Mouse (Mus musculus): ENCODE data around the gene Hlcs.
A peak's percentile ranks its signal among the peaks of the same experiment; 100 is the strongest.

Hlcs gene

GRCm38 (mm10) chr16:94168655-94169545 is 144.5 kb downstream of the Hlcs start:
- peaks cover 65% of the 10 kb centered on the region for H3K4me1 ChIP-seq (replicated peaks; ENCODE audit: low read depth, low read length)
- no peaks in the 10 kb centered on the region for H3K9me3 ChIP-seq (ENCODE audit: low read length)
- peak overlapping the region; percentile 54 for H3K4me3 ChIP-seq (replicated peaks; ENCODE audit: low read length)
- H3K36me3 ChIP-seq (ENCODE audit: insufficient read depth, low read length) = no peaks in the 10 kb centered on the region
- TF ChIP-seq CTCF (conservative IDR thresholded peaks at IDR 0.05; ENCODE audit: low read length) (peak; percentile 24), NANOG (IDR thresholded peaks at IDR 0.05; ENCODE audit: borderline replicate concordance, low read length) (no peak)
- no peaks in the 10 kb centered on the region for H3K27me3 ChIP-seq (ENCODE audit: insufficient read depth, low read length)

- TF ChIP-seq POU5F1 (IDR thresholded peaks at IDR 0.05; ENCODE audit: borderline replicate concordance, low read length) (no peak), CTCF (conservative IDR thresholded peaks at IDR 0.05; ENCODE audit: low read length) (no peak), NANOG (IDR thresholded peaks at IDR 0.05; ENCODE audit: borderline replicate concordance, low read length) (no peak)
- Histone ChIP-seq H3K27me3 (ENCODE audit: insufficient read depth, low read length) (no peaks in the 10 kb centered on the region), H3K4me3 (replicated peaks; ENCODE audit: low read length) (no peak overlapping the region), H3K36me3 (ENCODE audit: insufficient read depth, low read length) (no peaks in the 10 kb centered on the region), H3K4me1 (replicated peaks; ENCODE audit: low read depth, low read length) (peaks cover 55% of the 10 kb centered on the region), H3K9me3 (ENCODE audit: low read length) (no peaks in the 10 kb centered on the region)
Observed at GRCm38 (mm10) chr16:94164978-94165377, 148.4 kb downstream of the Hlcs start.

GRCm38 (mm10) chr16:94164236-94164635 is 149.1 kb downstream of the Hlcs start:
- TF ChIP-seq CTCF (conservative IDR thresholded peaks at IDR 0.05; ENCODE audit: low read length) (no peak), POU5F1 (IDR thresholded peaks at IDR 0.05; ENCODE audit: borderline replicate concordance, low read length) (no peak), NANOG (IDR thresholded peaks at IDR 0.05; ENCODE audit: borderline replicate concordance, low read length) (no peak)
- Histone ChIP-seq H3K36me3 (ENCODE audit: insufficient read depth, low read length) (no peaks in the 10 kb centered on the region), H3K27me3 (ENCODE audit: insufficient read depth, low read length) (no peaks in the 10 kb centered on the region), H3K4me1 (replicated peaks; ENCODE audit: low read depth, low read length) (peaks cover 49% of the 10 kb centered on the region), H3K9me3 (ENCODE audit: low read length) (no peaks in the 10 kb centered on the region), H3K4me3 (replicated peaks; ENCODE audit: low read length) (no peak overlapping the region)

GRCm38 (mm10) chr16:94163051-94163450 is 150.3 kb downstream of the Hlcs start:
- no peak for TF ChIP-seq POU5F1 (IDR thresholded peaks at IDR 0.05; ENCODE audit: borderline replicate concordance, low read length)
- TF ChIP-seq CTCF (conservative IDR thresholded peaks at IDR 0.05; ENCODE audit: low read length) = no peak
- no peak for TF ChIP-seq NANOG (IDR thresholded peaks at IDR 0.05; ENCODE audit: borderline replicate concordance, low read length)
- Histone ChIP-seq H3K9me3 (ENCODE audit: low read length) (no peaks in the 10 kb centered on the region), H3K36me3 (ENCODE audit: insufficient read depth, low read length) (no peaks in the 10 kb centered on the region), H3K4me3 (replicated peaks; ENCODE audit: low read length) (no peak overlapping the region), H3K27me3 (ENCODE audit: insufficient read depth, low read length) (no peaks in the 10 kb centered on the region), H3K4me1 (replicated peaks; ENCODE audit: low read depth, low read length) (peaks cover 38% of the 10 kb centered on the region)

- Histone ChIP-seq H3K4me3 (replicated peaks; ENCODE audit: low read length) (no peak overlapping the region), H3K9me3 (ENCODE audit: low read length) (no peaks in the 10 kb centered on the region), H3K27me3 (ENCODE audit: insufficient read depth, low read length) (no peaks in the 10 kb centered on the region), H3K36me3 (ENCODE audit: insufficient read depth, low read length) (no peaks in the 10 kb centered on the region), H3K4me1 (replicated peaks; ENCODE audit: low read depth, low read length) (peaks cover 33% of the 10 kb centered on the region)
- TF ChIP-seq NANOG (IDR thresholded peaks at IDR 0.05; ENCODE audit: borderline replicate concordance, low read length) (no peak), POU5F1 (IDR thresholded peaks at IDR 0.05; ENCODE audit: borderline replicate concordance, low read length) (no peak), CTCF (conservative IDR thresholded peaks at IDR 0.05; ENCODE audit: low read length) (no peak)
Observed at GRCm38 (mm10) chr16:94162000-94162399, 151.4 kb downstream of the Hlcs start.

- H3K9me3 ChIP-seq (ENCODE audit: low read length) = no peaks in the 10 kb centered on the region
- no peaks in the 10 kb centered on the region for H3K36me3 ChIP-seq (ENCODE audit: insufficient read depth, low read length)
- TF ChIP-seq NANOG (IDR thresholded peaks at IDR 0.05; ENCODE audit: borderline replicate concordance, low read length) (no peak), CTCF (conservative IDR thresholded peaks at IDR 0.05; ENCODE audit: low read length) (no peak), POU5F1 (IDR thresholded peaks at IDR 0.05; ENCODE audit: borderline replicate concordance, low read length) (no peak)
- no peak overlapping the region for H3K4me3 ChIP-seq (replicated peaks; ENCODE audit: low read length)
- H3K4me1 ChIP-seq (replicated peaks; ENCODE audit: low read depth, low read length) = peaks cover 36% of the 10 kb centered on the region
- H3K27me3 ChIP-seq (ENCODE audit: insufficient read depth, low read length) = no peaks in the 10 kb centered on the region
Observed at GRCm38 (mm10) chr16:94157819-94158218, 155.6 kb downstream of the Hlcs start.

- Histone ChIP-seq H3K36me3 (ENCODE audit: insufficient read depth, low read length) (no peaks in the 10 kb centered on the region), H3K4me3 (replicated peaks; ENCODE audit: low read length) (no peak overlapping the region), H3K27me3 (ENCODE audit: insufficient read depth, low read length) (no peaks in the 10 kb centered on the region), H3K9me3 (ENCODE audit: low read length) (no peaks in the 10 kb centered on the region), H3K4me1 (replicated peaks; ENCODE audit: low read depth, low read length) (peaks cover 42% of the 10 kb centered on the region)
- TF ChIP-seq NANOG (IDR thresholded peaks at IDR 0.05; ENCODE audit: borderline replicate concordance, low read length) (no peak), CTCF (conservative IDR thresholded peaks at IDR 0.05; ENCODE audit: low read length) (no peak), POU5F1 (IDR thresholded peaks at IDR 0.05; ENCODE audit: borderline replicate concordance, low read length) (no peak)
Observed at GRCm38 (mm10) chr16:94155041-94155653, 158.2 kb downstream of the Hlcs start.

- Histone ChIP-seq H3K4me3 (replicated peaks; ENCODE audit: low read length) (no peak overlapping the region), H3K36me3 (ENCODE audit: insufficient read depth, low read length) (no peaks in the 10 kb centered on the region), H3K27me3 (ENCODE audit: insufficient read depth, low read length) (peaks cover 14% of the 10 kb centered on the region), H3K4me1 (replicated peaks; ENCODE audit: low read depth, low read length) (peaks cover 53% of the 10 kb centered on the region), H3K9me3 (ENCODE audit: low read length) (no peaks in the 10 kb centered on the region)
- no peak for TF ChIP-seq CTCF (conservative IDR thresholded peaks at IDR 0.05; ENCODE audit: low read length)
- no peak for TF ChIP-seq POU5F1 (IDR thresholded peaks at IDR 0.05; ENCODE audit: borderline replicate concordance, low read length)
- no peak for TF ChIP-seq NANOG (IDR thresholded peaks at IDR 0.05; ENCODE audit: borderline replicate concordance, low read length)
Observed at GRCm38 (mm10) chr16:94150125-94151103, 163.0 kb downstream of the Hlcs start.
